Mouse (Mus musculus): ENCODE results near the gene Irak1bp1. TPM values are rescaled to one million over a fixed set of nuclear protein-coding genes. Genes with fewer than 3 reads are reported as not detected.

The Irak1bp1 gene
- polyA plus RNA-seq, 1 experiment, result 5.6 TPM

DNA sequence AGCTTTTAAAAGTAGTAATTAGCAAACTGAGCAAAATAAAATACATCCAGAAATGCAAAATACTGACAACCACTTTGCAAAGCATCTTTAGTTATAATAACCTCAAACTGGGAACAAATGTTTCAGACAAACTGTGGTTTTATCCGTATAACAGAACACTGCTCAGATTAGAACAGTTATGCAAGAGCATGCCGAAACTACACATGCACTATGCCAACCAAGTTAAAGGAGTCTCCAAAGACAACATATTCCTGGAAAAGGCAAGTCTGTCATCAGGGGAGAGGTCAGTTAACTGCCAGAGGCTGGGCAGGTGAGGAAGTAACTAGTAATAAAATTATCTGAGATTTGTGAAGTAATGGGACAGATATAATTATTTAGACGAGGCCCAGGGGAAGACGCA, 13.3 kb downstream of the Irak1bp1 start:
- Histone ChIP-seq H3K4me3 (ENCODE audit: control insufficient read depth, insufficient read depth, low read length) (no peak overlapping the region), H3K4me1 (replicated peaks; ENCODE audit: control insufficient read depth, insufficient read depth, low read length) (no peaks in the 10 kb centered on the region), H3K27me3 (ENCODE audit: control insufficient read depth, insufficient read depth, low read length) (no peaks in the 10 kb centered on the region), H3K36me3 (ENCODE audit: control insufficient read depth, insufficient read depth, low read length) (no peaks in the 10 kb centered on the region), H3K27ac (ENCODE audit: control insufficient read depth, insufficient read depth, low read length) (no peak overlapping the region)
- TF ChIP-seq CTCF (IDR thresholded peaks at IDR 0.05; ENCODE audit: borderline replicate concordance, control insufficient read depth, extremely low read depth, insufficient read depth, low read length, poor library complexity), result no peak
- TF ChIP-seq POLR2A (IDR thresholded peaks at IDR 0.05; ENCODE audit: control insufficient read depth, extremely low read depth, insufficient read depth, low read length, poor library complexity), result no peak
- WGBS, result 95% methylated on average over 4 of the region's 4 CpGs
- DNase-seq, result no peak

DNA sequence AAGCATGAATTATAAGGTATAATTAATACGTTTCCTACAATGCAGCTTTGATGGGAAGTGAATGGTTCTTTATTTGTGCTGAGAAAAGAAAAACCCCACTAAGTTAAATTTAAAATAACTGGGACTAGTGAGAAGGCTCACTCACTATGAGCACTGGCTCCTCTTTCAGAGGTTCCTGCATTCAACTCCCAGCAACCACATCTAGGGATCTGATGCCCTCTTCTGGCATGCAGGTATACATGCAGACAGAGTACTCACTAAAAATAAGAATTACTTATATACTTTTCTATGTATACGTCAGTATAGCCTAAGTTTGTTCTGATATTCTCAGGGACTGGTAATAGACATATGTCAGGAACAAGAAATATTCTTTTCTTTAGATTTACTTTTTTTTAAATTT, 24.7 kb downstream of the Irak1bp1 start:
- Histone ChIP-seq H3K36me3 (ENCODE audit: control insufficient read depth, insufficient read depth, low read length) (no peaks in the 10 kb centered on the region), H3K27me3 (ENCODE audit: control insufficient read depth, insufficient read depth, low read length) (no peaks in the 10 kb centered on the region), H3K4me3 (ENCODE audit: control insufficient read depth, insufficient read depth, low read length) (no peak overlapping the region), H3K27ac (ENCODE audit: control insufficient read depth, insufficient read depth, low read length) (no peak overlapping the region), H3K4me1 (replicated peaks; ENCODE audit: control insufficient read depth, insufficient read depth, low read length) (peaks cover 8% of the 10 kb centered on the region)
- no peak for TF ChIP-seq CTCF (IDR thresholded peaks at IDR 0.05; ENCODE audit: borderline replicate concordance, control insufficient read depth, extremely low read depth, insufficient read depth, low read length, poor library complexity)
- peak; percentile 24 for DNase-seq
- 77% methylated on average over 2 of the region's 2 CpGs for WGBS

DNA sequence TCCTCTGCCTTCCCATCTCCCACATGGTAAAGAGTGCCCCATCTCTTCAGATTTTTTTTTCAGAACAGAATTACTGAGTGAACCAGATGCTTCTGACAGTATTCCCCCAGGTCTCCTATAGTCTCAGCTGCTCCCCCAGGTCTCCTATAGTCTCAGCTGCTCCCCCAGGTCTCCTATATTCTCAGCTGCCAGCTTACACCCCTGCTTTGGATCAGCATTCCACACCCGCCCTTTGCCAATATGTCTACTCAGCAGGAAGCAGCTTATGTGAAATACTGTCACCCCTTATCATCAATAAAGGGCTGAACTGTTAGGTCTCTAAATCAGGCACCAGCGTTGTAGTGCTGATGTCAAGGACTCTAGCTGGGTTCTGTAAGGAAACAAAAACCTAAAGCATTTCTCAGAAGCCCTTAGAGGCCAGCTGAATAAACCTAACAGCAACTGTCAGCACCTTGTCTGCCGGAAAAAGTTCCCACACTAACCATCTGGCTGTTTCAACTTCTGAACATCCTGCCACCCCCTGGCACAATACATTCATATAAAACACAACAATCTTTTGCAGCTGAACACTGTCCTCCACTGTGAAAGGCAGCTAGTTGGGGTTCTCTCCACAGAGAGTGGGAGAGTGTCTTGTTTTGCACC, 25.8 kb downstream of the Irak1bp1 start:
- H3K36me3 ChIP-seq (ENCODE audit: control insufficient read depth, insufficient read depth, low read length), result no peaks in the 10 kb centered on the region
- DNase-seq, result peak; percentile 46
- H3K27me3 ChIP-seq (ENCODE audit: control insufficient read depth, insufficient read depth, low read length), result no peaks in the 10 kb centered on the region
- WGBS, result 18% methylated on average over 3 of the region's 3 CpGs
- H3K4me1 ChIP-seq (replicated peaks; ENCODE audit: control insufficient read depth, insufficient read depth, low read length), result peaks cover 8% of the 10 kb centered on the region
- no peak overlapping the region for H3K4me3 ChIP-seq (ENCODE audit: control insufficient read depth, insufficient read depth, low read length)
- peak overlapping the region; percentile 85 for H3K27ac ChIP-seq (ENCODE audit: control insufficient read depth, insufficient read depth, low read length)
- TF ChIP-seq CTCF (IDR thresholded peaks at IDR 0.05; ENCODE audit: borderline replicate concordance, control insufficient read depth, extremely low read depth, insufficient read depth, low read length, poor library complexity), result no peak
- TF ChIP-seq POLR2A (IDR thresholded peaks at IDR 0.05; ENCODE audit: control insufficient read depth, extremely low read depth, insufficient read depth, low read length, poor library complexity), result no peak

DNA sequence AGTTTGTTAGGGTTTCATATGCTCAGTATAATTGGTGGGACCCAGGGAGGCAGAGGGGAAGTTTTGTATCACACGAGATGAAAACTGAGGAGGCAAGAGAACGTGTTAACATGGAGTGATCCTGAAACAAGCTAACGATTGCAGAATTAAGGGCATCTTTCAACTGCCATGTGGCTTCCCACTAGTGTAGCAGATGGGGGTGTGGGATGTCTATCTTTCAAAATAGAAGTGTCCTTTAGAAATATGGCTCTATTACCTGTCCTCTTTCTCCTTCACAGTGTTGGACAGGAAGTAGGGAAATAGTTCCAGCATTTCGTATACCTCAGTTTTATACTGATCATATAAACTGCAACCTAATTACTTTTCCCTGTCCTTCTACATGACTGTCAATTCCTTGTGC, 26.9 kb downstream of the Irak1bp1 start:
- WGBS, result 93% methylated on average over 4 of the region's 4 CpGs

DNA sequence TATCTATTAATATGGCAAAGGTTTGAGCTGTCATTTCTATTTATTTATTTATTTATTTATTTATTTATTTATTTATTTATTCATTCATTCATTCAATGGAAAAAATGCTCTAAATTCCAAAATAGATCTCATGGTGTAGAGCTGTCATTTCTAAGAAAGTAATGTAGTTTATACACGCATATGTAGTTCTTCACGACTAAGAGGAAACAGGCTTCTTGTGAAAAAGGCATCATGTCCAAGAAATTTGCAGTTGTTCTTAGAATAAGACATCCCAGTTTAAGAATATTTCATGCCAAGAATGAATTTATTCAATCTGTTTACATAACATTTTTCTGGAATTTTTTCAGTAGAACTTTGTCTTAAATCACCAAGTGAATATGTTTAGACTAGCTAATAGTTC, 31.5 kb downstream of the Irak1bp1 start:
- H3K27me3 ChIP-seq (ENCODE audit: control insufficient read depth, insufficient read depth, low read length), result no peaks in the 10 kb centered on the region
- H3K27ac ChIP-seq (ENCODE audit: control insufficient read depth, insufficient read depth, low read length), result no peak overlapping the region
- DNase-seq, result no peak
- TF ChIP-seq CTCF (IDR thresholded peaks at IDR 0.05; ENCODE audit: borderline replicate concordance, control insufficient read depth, extremely low read depth, insufficient read depth, low read length, poor library complexity) (no peak), POLR2A (IDR thresholded peaks at IDR 0.05; ENCODE audit: control insufficient read depth, extremely low read depth, insufficient read depth, low read length, poor library complexity) (no peak)
- H3K36me3 ChIP-seq (ENCODE audit: control insufficient read depth, insufficient read depth, low read length), result no peaks in the 10 kb centered on the region
- no peak overlapping the region for H3K4me3 ChIP-seq (ENCODE audit: control insufficient read depth, insufficient read depth, low read length)
- H3K4me1 ChIP-seq (replicated peaks; ENCODE audit: control insufficient read depth, insufficient read depth, low read length), result no peaks in the 10 kb centered on the region
- WGBS, result 97% methylated on average over 2 of the region's 2 CpGs

More for the DNA sequence above, 26.9 kb downstream of the Irak1bp1 start:
- TF ChIP-seq POLR2A (IDR thresholded peaks at IDR 0.05; ENCODE audit: control insufficient read depth, extremely low read depth, insufficient read depth, low read length, poor library complexity), result no peak
- TF ChIP-seq CTCF (IDR thresholded peaks at IDR 0.05; ENCODE audit: borderline replicate concordance, control insufficient read depth, extremely low read depth, insufficient read depth, low read length, poor library complexity), result no peak
- Histone ChIP-seq H3K4me1 (replicated peaks; ENCODE audit: control insufficient read depth, insufficient read depth, low read length) (peaks cover 8% of the 10 kb centered on the region), H3K4me3 (ENCODE audit: control insufficient read depth, insufficient read depth, low read length) (no peak overlapping the region), H3K36me3 (ENCODE audit: control insufficient read depth, insufficient read depth, low read length) (no peaks in the 10 kb centered on the region), H3K27me3 (ENCODE audit: control insufficient read depth, insufficient read depth, low read length) (no peaks in the 10 kb centered on the region), H3K27ac (ENCODE audit: control insufficient read depth, insufficient read depth, low read length) (no peak overlapping the region)
- no peak for DNase-seq

DNA sequence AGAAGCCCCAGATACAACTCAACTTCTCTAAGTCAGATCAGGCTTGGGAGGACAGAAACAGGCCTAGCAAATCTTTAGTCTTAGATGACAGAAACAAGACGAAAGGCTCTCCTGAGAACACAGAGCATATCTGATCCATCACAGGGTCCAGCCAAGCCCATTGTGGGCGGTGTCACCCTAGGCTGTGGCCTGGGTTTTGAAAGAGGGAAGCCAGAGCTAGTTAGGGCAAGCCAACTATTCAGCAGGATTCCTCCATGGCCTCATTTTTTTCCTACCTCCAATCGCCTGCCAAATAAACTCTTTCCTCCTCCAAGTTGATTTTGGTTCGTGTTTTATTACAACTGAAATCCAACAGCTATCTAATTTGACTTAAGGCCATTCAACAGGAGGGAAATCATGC, 32.0 kb downstream of the Irak1bp1 start:
- Histone ChIP-seq H3K4me3 (ENCODE audit: control insufficient read depth, insufficient read depth, low read length) (no peak overlapping the region), H3K4me1 (replicated peaks; ENCODE audit: control insufficient read depth, insufficient read depth, low read length) (no peaks in the 10 kb centered on the region), H3K36me3 (ENCODE audit: control insufficient read depth, insufficient read depth, low read length) (no peaks in the 10 kb centered on the region), H3K27me3 (ENCODE audit: control insufficient read depth, insufficient read depth, low read length) (no peaks in the 10 kb centered on the region), H3K27ac (ENCODE audit: control insufficient read depth, insufficient read depth, low read length) (no peak overlapping the region)
- DNase-seq, result no peak
- 94% methylated on average over 4 of the region's 4 CpGs for WGBS
- TF ChIP-seq POLR2A (IDR thresholded peaks at IDR 0.05; ENCODE audit: control insufficient read depth, extremely low read depth, insufficient read depth, low read length, poor library complexity), result no peak
- no peak for TF ChIP-seq CTCF (IDR thresholded peaks at IDR 0.05; ENCODE audit: borderline replicate concordance, control insufficient read depth, extremely low read depth, insufficient read depth, low read length, poor library complexity)
